ENCODE assay signal across 8 mouse cellular contexts in the genomic region with DNA sequence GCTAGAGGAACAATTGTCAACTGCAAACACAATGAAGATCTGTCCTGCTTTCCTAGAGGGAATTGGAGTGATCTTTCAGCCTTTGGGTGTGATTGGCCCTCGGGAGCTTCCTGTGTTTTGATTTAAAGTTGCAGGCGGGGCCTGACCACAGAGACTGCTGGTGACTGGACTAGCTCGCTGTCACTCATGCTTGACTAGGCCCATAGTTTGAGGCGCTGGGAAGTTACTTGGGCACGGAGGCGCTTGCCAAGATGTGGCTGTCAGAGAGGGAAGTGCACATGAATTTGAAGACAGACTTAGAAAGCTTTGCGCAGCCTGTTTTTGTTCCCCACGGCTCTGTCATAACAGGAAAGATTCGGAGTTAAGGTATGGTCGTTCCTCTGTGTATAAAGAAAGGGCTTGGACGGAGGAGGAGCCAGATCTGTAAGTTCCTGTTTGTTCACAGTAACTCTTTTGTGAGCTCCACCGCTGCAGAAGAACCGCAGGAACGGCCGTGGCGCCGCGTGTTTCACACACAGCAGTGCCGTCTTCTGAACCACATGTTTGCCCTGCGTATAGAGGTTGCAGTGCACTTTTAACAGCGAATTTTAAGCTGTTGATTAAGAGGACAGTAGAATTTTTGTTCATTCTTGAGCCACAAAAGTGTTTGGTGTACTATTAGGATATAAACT. TPM values are rescaled to one million over a fixed set of nuclear protein-coding genes. Genes with fewer than 3 reads are reported as not detected.
DNase-seq lines count a peak whose midpoint lies in the region; ATAC-seq lines count a peak whose summit lies in the region.

No protein-coding gene starts in this region.

- H3K27me3 ChIP-seq in hindbrain, embryonic 15.5 days: no peaks in the 10 kb centered on the region

- DNase-seq in R1 (ENCODE audit: low read depth, low spot score): peak; percentile 98
- DNase-seq in cerebellum, postnatal 25 days: peak; percentile 92
- DNase-seq in frontal cortex, postnatal 25 days (ENCODE audit: low spot score in 2 of 2): peak; percentile 95 to 99
- peak; percentile 93 for DNase-seq in left cerebral cortex, adult 11 months (ENCODE audit: low spot score)
- DNase-seq in lung, postnatal 4 days: peak; percentile 97
- DNase-seq in retina, postnatal 7 days (ENCODE audit: low read depth, low spot score): peak; percentile 85
- peak; percentile 83 for DNase-seq in urinary bladder, adult 2 months (ENCODE audit: low spot score)

- peak overlapping the region; percentile 49 for H3K4me2 ChIP-seq in hindbrain, embryonic 15.5 days

- ATAC-seq in hindbrain, embryonic 15.5 days (ENCODE audit: low FRiP score, low read depth): peak; percentile 98

- peak overlapping the region; percentile 38 for H3K4me3 ChIP-seq in hindbrain, embryonic 15.5 days

- peaks cover 10% of the 10 kb centered on the region for H3K4me1 ChIP-seq in hindbrain, embryonic 15.5 days (replicated peaks)

- no peaks in the 10 kb centered on the region for H3K9me3 ChIP-seq in hindbrain, embryonic 15.5 days

- H3K27ac ChIP-seq in hindbrain, embryonic 15.5 days (replicated peaks): 0 out of 2 replicates have a peak overlapping the region, but pooled peaks have one; percentile 4

- H3K36me3 ChIP-seq in hindbrain, embryonic 15.5 days: peaks cover 32% of the 10 kb centered on the region

- WGBS in hindbrain, embryonic 15.5 days: under 1% methylated on average over 21 of the region's 21 CpGs

- peak overlapping the region; percentile 14; the same call in 1 of the 2 replicates for H3K9ac ChIP-seq in hindbrain, embryonic 15.5 days

RNA-seq across cellular contexts. Expression of a gene that starts 22.8 kb away (rescaled TPM):
- polyA plus RNA-seq in hindbrain, embryonic 15.5 days (2015; fragmentation: Nextera tagmentation; extraction: Ambion mirVana): 9.3 and 12.1 TPM in 2 replicates
- polyA plus RNA-seq in urinary bladder, adult 2 months (2012; rRNA removed): 20.8 and 23.7 TPM in 2 replicates

RNA-seq across cellular contexts. Expression of a gene that starts 30.8 kb away (rescaled TPM):
- 0.26 and 0.34 TPM in 2 replicates for polyA plus RNA-seq in hindbrain, embryonic 15.5 days (2015; fragmentation: Nextera tagmentation; extraction: Ambion mirVana)
- 1.0 and 1.4 TPM in 2 replicates for polyA plus RNA-seq in urinary bladder, adult 2 months (2012; rRNA removed)

Comparison
In these comparisons a context has a peak if more than half of its experiments do, and no peak if none do; other contexts are left out.
1. Peak in every context shown above with its lines: DNase-seq, ATAC-seq, H3K4me3 ChIP-seq and H3K27ac ChIP-seq.